Mouse (Mus musculus): ENCODE measurements around the gene Btg4. TPM values are rescaled to one million over a fixed set of nuclear protein-coding genes. Genes with fewer than 3 reads are reported as not detected.
A peak's percentile ranks its signal among the peaks of the same experiment; 100 is the strongest.

The Btg4 gene
- polyA plus RNA-seq, 1 experiment from 2014 or later, result not detected

- Histone ChIP-seq H3K9ac (no peak overlapping the region), H3K4me3 (no peak overlapping the region), H3K27me3 (no peaks in the 10 kb centered on the region), H3K36me3 (no peaks in the 10 kb centered on the region), H3K4me1 (no peaks in the 10 kb centered on the region), H3K27ac (no peak overlapping the region), H3K4me2 (replicated peaks) (no peak overlapping the region), H3K9me3 (no peaks in the 10 kb centered on the region)
- ATAC-seq (ENCODE audit: insufficient number of reproducible peaks, insufficient read depth, low FRiP score, low TSS enrichment), result no peak
- WGBS, result 82% methylated on average over 6 of the region's 6 CpGs
These were observed 18.6 kb upstream of the Btg4 start for GRCm38 (mm10) chr9:51042136-51042535.

- no peak overlapping the region for H3K4me3 ChIP-seq
- no peaks in the 10 kb centered on the region for H3K4me1 ChIP-seq
- H3K27ac ChIP-seq, result no peak overlapping the region
- H3K36me3 ChIP-seq, result no peaks in the 10 kb centered on the region
- H3K9me3 ChIP-seq, result no peaks in the 10 kb centered on the region
- H3K9ac ChIP-seq, result no peak overlapping the region
- no peak for ATAC-seq (ENCODE audit: insufficient number of reproducible peaks, insufficient read depth, low FRiP score, low TSS enrichment)
- WGBS, result 65% methylated on average over 3 of the region's 3 CpGs
- no peak overlapping the region for H3K4me2 ChIP-seq (replicated peaks)
- H3K27me3 ChIP-seq, result no peaks in the 10 kb centered on the region
These were observed 8.5 kb upstream of the Btg4 start for GRCm38 (mm10) chr9:51052180-51052579.

- Histone ChIP-seq H3K4me1 (no peaks in the 10 kb centered on the region), H3K27ac (no peak overlapping the region), H3K4me2 (replicated peaks) (no peak overlapping the region), H3K9me3 (no peaks in the 10 kb centered on the region), H3K9ac (no peak overlapping the region), H3K36me3 (no peaks in the 10 kb centered on the region), H3K27me3 (no peaks in the 10 kb centered on the region), H3K4me3 (no peak overlapping the region)
- 53% methylated on average over 3 of the region's 3 CpGs for WGBS
- no peak for ATAC-seq (ENCODE audit: insufficient number of reproducible peaks, insufficient read depth, low FRiP score, low TSS enrichment)
These were observed 4.1 kb upstream of the Btg4 start for GRCm38 (mm10) chr9:51056360-51057324.

GRCm38 (mm10) chr9:51058951-51059521, 1.7 kb upstream of the Btg4 start:
- Histone ChIP-seq H3K4me1 (no peaks in the 10 kb centered on the region), H3K27ac (no peak overlapping the region), H3K4me3 (no peak overlapping the region), H3K27me3 (no peaks in the 10 kb centered on the region), H3K36me3 (no peaks in the 10 kb centered on the region), H3K4me2 (replicated peaks) (no peak overlapping the region), H3K9me3 (no peaks in the 10 kb centered on the region), H3K9ac (no peak overlapping the region)
- WGBS, result 73% methylated on average over 4 of the region's 4 CpGs
- ATAC-seq (ENCODE audit: insufficient number of reproducible peaks, insufficient read depth, low FRiP score, low TSS enrichment), result no peak

DNA sequence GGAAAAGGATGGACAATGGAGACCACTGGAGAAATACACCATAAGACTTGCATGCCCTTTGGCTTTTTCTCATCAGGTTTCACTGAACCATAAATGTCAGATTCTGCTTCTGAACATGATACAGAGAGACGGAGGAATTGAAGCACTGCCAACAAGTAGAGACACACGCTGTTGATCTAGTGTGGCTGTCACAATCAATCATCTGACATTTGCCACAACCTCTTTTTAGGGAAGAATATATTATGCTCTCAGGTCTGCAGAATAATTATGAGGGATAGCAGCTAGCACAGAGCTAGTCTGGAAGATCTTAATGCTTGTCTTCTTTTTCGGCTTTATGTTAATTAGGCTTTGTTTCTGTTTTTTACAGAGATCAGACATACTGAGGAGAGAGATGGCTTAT, 7.5 kb downstream of the Btg4 start:
- no peaks in the 10 kb centered on the region for H3K27me3 ChIP-seq
- no peaks in the 10 kb centered on the region for H3K9me3 ChIP-seq
- no peak overlapping the region for H3K9ac ChIP-seq
- no peak overlapping the region for H3K27ac ChIP-seq
- H3K36me3 ChIP-seq, result no peaks in the 10 kb centered on the region
- 62% methylated on average over 3 of the region's 3 CpGs for WGBS
- H3K4me3 ChIP-seq, result no peak overlapping the region
- no peaks in the 10 kb centered on the region for H3K4me1 ChIP-seq
- H3K4me2 ChIP-seq (replicated peaks), result no peak overlapping the region
- ATAC-seq (ENCODE audit: insufficient number of reproducible peaks, insufficient read depth, low FRiP score, low TSS enrichment), result no peak

DNA sequence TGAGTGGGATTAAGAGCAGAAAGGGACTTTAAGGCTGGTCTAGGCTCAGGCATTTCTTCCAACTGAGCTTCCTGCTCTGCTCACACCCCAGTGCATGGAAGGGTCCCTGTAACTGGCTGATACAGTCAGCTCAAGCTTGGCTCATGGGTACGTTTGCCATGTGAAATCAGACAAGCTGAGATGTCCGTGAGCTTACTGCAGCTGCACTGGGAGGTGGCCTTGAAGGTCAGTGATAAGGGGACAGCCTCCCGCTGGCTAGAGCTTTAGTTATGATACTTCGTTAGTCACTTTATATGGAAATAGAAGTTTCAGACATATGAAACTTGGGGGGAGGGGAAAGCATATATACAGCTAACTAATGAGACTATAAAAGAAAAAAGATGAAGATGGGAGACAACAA, 10.1 kb downstream of the Btg4 start:
- Histone ChIP-seq H3K27ac (no peak overlapping the region), H3K27me3 (0 out of 2 replicates have a peak, but pooled peaks cover 3% of the 10 kb centered on the region), H3K9me3 (no peaks in the 10 kb centered on the region), H3K9ac (no peak overlapping the region), H3K4me3 (no peak overlapping the region), H3K4me1 (no peaks in the 10 kb centered on the region), H3K4me2 (replicated peaks) (no peak overlapping the region), H3K36me3 (no peaks in the 10 kb centered on the region)
- 80% methylated on average over 4 of the region's 4 CpGs for WGBS
- ATAC-seq (ENCODE audit: insufficient number of reproducible peaks, insufficient read depth, low FRiP score, low TSS enrichment), result no peak

GRCm38 (mm10) chr9:51075780-51076179, 15.1 kb downstream of the Btg4 start:
- peaks cover 8% of the 10 kb centered on the region; the same call in 1 of the 2 replicates for H3K4me1 ChIP-seq
- 14% methylated on average over 3 of the region's 3 CpGs for WGBS
- peak overlapping the region; percentile 78 for H3K4me2 ChIP-seq (replicated peaks)
- no peak for ATAC-seq (ENCODE audit: insufficient number of reproducible peaks, insufficient read depth, low FRiP score, low TSS enrichment)
- no peak overlapping the region; the same call in 1 of the 2 replicates for H3K9ac ChIP-seq
- no peaks in the 10 kb centered on the region for H3K36me3 ChIP-seq
- H3K4me3 ChIP-seq, result peak overlapping the region; percentile 45
- 0 out of 2 replicates have a peak, but pooled peaks cover 3% of the 10 kb centered on the region for H3K27me3 ChIP-seq
- H3K27ac ChIP-seq, result no peak overlapping the region; the same call in 1 of the 2 replicates
- H3K9me3 ChIP-seq, result no peaks in the 10 kb centered on the region

- H3K36me3 ChIP-seq, result no peaks in the 10 kb centered on the region
- peak overlapping the region; percentile 43 for H3K9ac ChIP-seq
- H3K9me3 ChIP-seq, result no peaks in the 10 kb centered on the region
- H3K4me2 ChIP-seq (replicated peaks), result peak overlapping the region; percentile 78
- H3K4me1 ChIP-seq, result peaks cover 8% of the 10 kb centered on the region; the same call in 1 of the 2 replicates
- ATAC-seq (ENCODE audit: insufficient number of reproducible peaks, insufficient read depth, low FRiP score, low TSS enrichment), result peak; percentile 24; the same call in 1 of the 2 replicates
- H3K4me3 ChIP-seq, result peak overlapping the region; percentile 45
- under 1% methylated on average over 17 of the region's 17 CpGs for WGBS
- 0 out of 2 replicates have a peak, but pooled peaks cover 3% of the 10 kb centered on the region for H3K27me3 ChIP-seq
- H3K27ac ChIP-seq, result no peak overlapping the region; the same call in 1 of the 2 replicates
These were observed 15.7 kb downstream of the Btg4 start for GRCm38 (mm10) chr9:51076300-51076978.

DNA sequence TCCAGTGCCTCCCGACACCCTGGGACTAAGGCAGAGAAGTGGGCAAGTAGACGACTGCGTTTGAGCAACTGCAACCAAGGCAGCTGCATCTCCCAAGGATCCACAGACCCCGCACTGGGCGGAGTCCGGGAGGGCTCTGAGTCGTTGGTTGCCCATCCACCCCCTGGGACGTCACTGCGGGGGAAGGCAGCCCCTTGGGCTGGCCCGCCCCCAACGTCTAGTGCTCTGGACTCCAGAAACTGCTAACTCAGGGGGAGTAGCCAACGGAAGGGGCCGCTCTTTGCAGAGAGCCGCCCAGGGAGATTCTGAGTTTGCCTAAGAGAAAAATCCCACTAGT, 16.2 kb downstream of the Btg4 start, which contains the start of gene Layn:
TSS of gene Layn (minus strand) at position 116 of the 337 bp plus-strand sequence.
- WGBS, result under 1% methylated on average over 14 of the region's 14 CpGs
- Histone ChIP-seq H3K4me1 (peaks cover 8% of the 10 kb centered on the region; the same call in 1 of the 2 replicates), H3K9ac (peak within 1 kb of the TSS; percentile 43), H3K27ac (no peak within 1 kb of the TSS; the same call in 1 of the 2 replicates), H3K4me3 (peak within 1 kb of the TSS; percentile 45), H3K36me3 (no peaks in the 10 kb centered on the region), H3K27me3 (0 out of 2 replicates have a peak, but pooled peaks cover 3% of the 10 kb centered on the region), H3K4me2 (replicated peaks) (peak within 1 kb of the TSS; percentile 78), H3K9me3 (no peaks in the 10 kb centered on the region)
- peak; percentile 96 for ATAC-seq (ENCODE audit: insufficient number of reproducible peaks, insufficient read depth, low FRiP score, low TSS enrichment)

- WGBS, result 78% methylated on average over 5 of the region's 5 CpGs
These were observed 20.9 kb downstream of the Btg4 start for GRCm38 (mm10) chr9:51081614-51082013.

GRCm38 (mm10) chr9:51093697-51094096, 33.0 kb downstream of the Btg4 start:
- no peaks in the 10 kb centered on the region for H3K9me3 ChIP-seq
- H3K4me2 ChIP-seq (replicated peaks), result no peak overlapping the region
- WGBS, result 82% methylated on average over 5 of the region's 5 CpGs
- H3K27me3 ChIP-seq, result no peaks in the 10 kb centered on the region
- H3K4me1 ChIP-seq, result no peaks in the 10 kb centered on the region
- no peak for ATAC-seq (ENCODE audit: insufficient number of reproducible peaks, insufficient read depth, low FRiP score, low TSS enrichment)
- no peaks in the 10 kb centered on the region for H3K36me3 ChIP-seq
- H3K4me3 ChIP-seq, result no peak overlapping the region
- H3K27ac ChIP-seq, result no peak overlapping the region
- H3K9ac ChIP-seq, result no peak overlapping the region

More at GRCm38 (mm10) chr9:51081614-51082013, 20.9 kb downstream of the Btg4 start:
- H3K4me1 ChIP-seq, result peaks cover 3% of the 10 kb centered on the region; the same call in 1 of the 2 replicates
- H3K4me3 ChIP-seq, result no peak overlapping the region
- H3K27ac ChIP-seq, result no peak overlapping the region
- H3K9me3 ChIP-seq, result no peaks in the 10 kb centered on the region
- no peak for ATAC-seq (ENCODE audit: insufficient number of reproducible peaks, insufficient read depth, low FRiP score, low TSS enrichment)
- no peaks in the 10 kb centered on the region for H3K27me3 ChIP-seq
- H3K9ac ChIP-seq, result no peak overlapping the region
- no peaks in the 10 kb centered on the region for H3K36me3 ChIP-seq
- no peak overlapping the region for H3K4me2 ChIP-seq (replicated peaks)

Measured in embryonic facial prominence, embryonic 12.5 days (tissue).